Mouse (Mus musculus) effector memory CD4-positive, alpha-beta T cell, adult 7 months (primary cell): ENCODE measurements around the gene Atf5. TPM values are rescaled to one million over a fixed set of nuclear protein-coding genes. Genes with fewer than 3 reads are reported as not detected.

Experiments
- polyA plus RNA-seq: library from polyadenylated mRNA; unstranded; fragments of 100-300 nt; shearing (Covaris generic); gene quantifications from one replicate; pipeline ENCODE4 v1.2.1, GENCODE M21; 2017

Gene Atf5
- 0.22 TPM for polyA plus RNA-seq

DNA sequence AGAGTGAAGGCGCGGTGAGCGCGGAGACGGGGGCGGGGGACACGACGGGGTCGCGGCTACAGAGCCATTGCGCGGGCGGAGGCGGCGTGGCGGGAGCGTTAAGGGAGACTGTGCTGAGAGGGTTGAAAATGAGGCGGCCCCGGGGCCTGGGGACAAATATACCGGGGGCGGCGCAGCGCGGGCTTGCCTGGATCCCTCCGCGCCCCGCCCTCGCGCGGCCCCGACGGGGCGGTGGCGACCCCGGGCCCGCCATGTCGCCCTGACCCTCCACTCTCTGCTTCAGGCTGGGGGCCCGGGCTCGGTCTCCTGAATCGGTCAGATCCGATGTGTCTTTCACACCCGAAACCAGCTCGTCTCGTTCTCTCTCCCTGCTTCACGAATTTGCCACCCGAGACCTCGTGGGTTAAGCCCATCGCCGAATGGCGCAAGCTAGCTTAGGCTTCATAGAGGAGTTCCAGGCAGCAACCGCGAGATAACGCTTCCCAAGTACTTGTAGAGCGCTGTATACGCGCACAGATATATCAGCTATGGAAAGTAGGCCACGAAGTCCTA lies at the start of gene Atf5:
TSS of gene Atf5 (minus strand) at position 189 of the 552 bp plus-strand sequence.

GRCm38 (mm10) chr7:44857042-44857552 lies 40.6 kb upstream of the Atf5 start, which contains the start of gene Pnkp:
Gene Pnkp, plus strand, starts transcription at chr7:44857139.

GRCm38 (mm10) chr7:44848561-44849415 lies 32.3 kb upstream of the Atf5 start, which contains the start of the genes Akt1s1 and Tbc1d17:
Gene Akt1s1, plus strand, starts transcription at chr7:44848991.
Gene Tbc1d17, minus strand, starts transcription at chr7:44849079.

GRCm38 (mm10) chr7:44815721-44816469 lies 563 bp downstream of the Atf5 start, which contains the start of the genes Nup62 and Il4i1:
Gene Nup62, plus strand, starts transcription at chr7:44816088.
Gene Il4i1, plus strand, starts transcription at chr7:44816387.

Other genes with a start within 250 kb of the Atf5 start
- gene Napsa, start 244.3 kb downstream of the Atf5 start, polyA plus RNA-seq, result not detected
- gene Kcnc3, start 226.0 kb downstream of the Atf5 start, polyA plus RNA-seq, result 0.16 TPM
- gene Myh14, start 145.8 kb downstream of the Atf5 start, polyA plus RNA-seq, result 0.89 TPM
- gene Izumo2, start 107.9 kb downstream of the Atf5 start, polyA plus RNA-seq, result not detected
- 85.2 TPM for gene Vrk3, start 68.2 kb downstream of the Atf5 start, polyA plus RNA-seq
- 0.40 TPM for gene Zfp473, start 65.6 kb downstream of the Atf5 start, polyA plus RNA-seq
- 31.8 TPM for gene Nup62, start 570 bp downstream of the Atf5 start, polyA plus RNA-seq
- 0.23 TPM for gene Il4i1, start 271 bp downstream of the Atf5 start, polyA plus RNA-seq
- gene Akt1s1, start 32.3 kb upstream of the Atf5 start, polyA plus RNA-seq, result 18.9 TPM
- 66.3 TPM for gene Tbc1d17, start 32.4 kb upstream of the Atf5 start, polyA plus RNA-seq
- 71.7 TPM for gene Pnkp, start 40.5 kb upstream of the Atf5 start, polyA plus RNA-seq
- gene Ptov1, start 53.1 kb upstream of the Atf5 start, polyA plus RNA-seq, result 20.2 TPM
- 52.8 TPM for gene Med25, start 76.1 kb upstream of the Atf5 start, polyA plus RNA-seq
- 18.5 TPM for gene Fuz, start 79.4 kb upstream of the Atf5 start, polyA plus RNA-seq
- 45.9 TPM for gene Ap2a1, start 112.8 kb upstream of the Atf5 start, polyA plus RNA-seq
- 0.28 TPM for gene Tsks, start 126.5 kb upstream of the Atf5 start, polyA plus RNA-seq
- gene Cpt1c, start 158.2 kb upstream of the Atf5 start, polyA plus RNA-seq, result 0.67 TPM
- gene Prmt1, start 169.9 kb upstream of the Atf5 start, polyA plus RNA-seq, result 143 TPM
- 134 TPM for gene Irf3, start 181.0 kb upstream of the Atf5 start, polyA plus RNA-seq
- gene Bcl2l12, start 182.1 kb upstream of the Atf5 start, polyA plus RNA-seq, result 13.6 TPM
- gene Scaf1, start 199.7 kb upstream of the Atf5 start, polyA plus RNA-seq, result 22.3 TPM
- gene Rras, start 201.3 kb upstream of the Atf5 start, polyA plus RNA-seq, result 25.1 TPM
- gene Prr12, start 236.2 kb upstream of the Atf5 start, polyA plus RNA-seq, result 1.0 TPM
- 78.5 TPM for gene Nosip, start 245.8 kb upstream of the Atf5 start, polyA plus RNA-seq
- 1.6 TPM for gene Prrg2, start 246.0 kb upstream of the Atf5 start, polyA plus RNA-seq